Mouse (Mus musculus): ENCODE data around the gene Pou6f2. TPM values are rescaled to one million over a fixed set of nuclear protein-coding genes. Genes with fewer than 3 reads are reported as not detected.

Gene Pou6f2
- not detected for total RNA-seq (2021)
- long read RNA-seq, experiment 1: 0 reads
- long read RNA-seq, experiment 2: 0 reads

DNA sequence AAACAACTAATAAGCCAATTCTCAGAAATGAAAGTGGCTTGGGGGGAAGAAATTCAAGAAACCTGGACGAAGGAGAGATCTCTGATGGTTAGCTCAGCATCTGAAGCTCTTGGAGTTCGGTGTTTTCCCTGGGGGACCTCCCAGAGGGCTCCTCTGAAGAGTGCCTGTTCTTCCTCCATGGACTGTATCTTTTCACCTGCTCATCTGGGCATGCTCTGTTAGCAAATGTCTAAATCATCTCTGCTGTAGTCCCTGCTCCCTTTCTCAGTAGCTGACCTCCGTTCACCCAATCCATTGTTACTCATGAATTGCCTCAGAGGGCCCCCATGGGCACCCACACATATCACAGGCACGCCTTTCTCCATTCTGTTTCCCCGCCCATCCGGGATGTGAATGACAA lies at the start of gene Pou6f2:
Gene Pou6f2, minus strand, starts transcription at position 101 of the 400 bp plus-strand sequence.
- Histone ChIP-seq H3K4me3 (no peak within 1 kb of the TSS), H3K27ac (no peak within 1 kb of the TSS)
- intact Hi-C loops (cut with DNase I): no loop called here
- no peak for TF ChIP-seq CTCF (IDR thresholded peaks at IDR 0.05)
- DNase-seq: no peak

DNA sequence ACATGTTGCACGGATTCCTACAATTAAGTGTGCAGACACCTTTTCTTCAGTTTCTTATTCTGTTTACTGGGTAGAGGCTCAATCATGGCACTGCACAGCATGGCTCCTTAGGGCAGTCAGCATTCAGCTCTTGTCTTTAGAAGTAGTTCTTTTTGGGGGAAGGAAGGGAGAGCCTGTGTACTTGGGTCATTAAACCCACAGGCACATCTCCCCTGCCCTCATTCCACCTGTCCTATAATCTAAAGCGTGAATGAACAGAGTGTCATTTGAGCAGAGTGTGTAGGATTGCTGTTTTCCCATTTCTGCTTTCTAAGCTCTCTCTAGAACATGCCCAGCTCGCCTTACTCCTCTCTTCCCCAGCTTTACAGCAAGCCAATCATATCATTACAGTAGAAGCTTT lies 42.4 kb upstream of the Pou6f2 start:
- no peak for DNase-seq
- H3K4me3 ChIP-seq: no peak overlapping the region
- H3K27ac ChIP-seq: no peak overlapping the region
- no peak for TF ChIP-seq CTCF (IDR thresholded peaks at IDR 0.05)
- intact Hi-C loops (cut with DNase I): no loop called here

DNA sequence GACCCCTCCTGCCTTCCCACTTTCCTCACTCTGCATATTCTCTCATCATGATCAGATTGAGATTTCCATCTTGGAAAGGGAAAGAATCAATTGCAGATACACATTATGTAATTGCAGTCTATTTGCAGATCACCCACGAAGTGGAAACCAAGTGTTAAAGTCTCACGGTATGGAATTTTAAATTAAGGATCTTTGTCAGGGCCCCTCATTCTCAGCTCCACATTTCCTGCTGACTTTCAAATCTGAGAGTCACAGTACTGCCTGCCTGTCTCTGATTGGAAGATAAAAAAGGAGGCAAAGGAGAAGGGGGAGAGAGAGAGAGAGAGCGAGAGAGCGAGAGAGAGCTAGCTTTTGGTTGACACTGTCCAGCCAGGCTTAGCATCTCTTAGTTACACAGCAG lies 9.8 kb downstream of the Pou6f2 start:
- no peak for TF ChIP-seq CTCF (IDR thresholded peaks at IDR 0.05)
- intact Hi-C loops (cut with DNase I): no loop called here

DNA sequence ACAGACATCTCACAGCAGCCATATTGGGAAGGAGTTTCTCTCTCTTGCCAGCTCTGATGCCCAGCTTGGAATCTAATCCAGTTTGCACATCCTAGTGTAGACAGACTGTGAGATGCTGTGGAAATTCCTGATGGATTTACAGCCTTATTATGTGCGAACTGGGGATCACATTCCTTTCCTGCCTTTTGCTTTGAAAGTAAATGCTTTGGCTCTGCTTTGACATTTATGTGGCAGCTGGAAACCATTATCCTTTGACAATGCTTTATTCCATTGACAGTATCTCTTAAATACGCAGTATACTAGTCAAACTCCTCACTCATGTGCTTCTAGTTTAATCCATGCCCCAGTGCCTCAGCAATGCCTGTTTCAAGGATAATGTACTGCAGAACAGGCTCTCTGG lies 34.1 kb downstream of the Pou6f2 start:
- intact Hi-C loops (cut with DNase I): no loop called here
- no peak for DNase-seq
- no peak for TF ChIP-seq CTCF (IDR thresholded peaks at IDR 0.05)
- no peak overlapping the region for H3K27ac ChIP-seq
- no peak overlapping the region for H3K4me3 ChIP-seq

More for the DNA sequence above, 9.8 kb downstream of the Pou6f2 start:
- Histone ChIP-seq H3K27ac (no peak overlapping the region), H3K4me3 (no peak overlapping the region)
- no peak for DNase-seq

DNA sequence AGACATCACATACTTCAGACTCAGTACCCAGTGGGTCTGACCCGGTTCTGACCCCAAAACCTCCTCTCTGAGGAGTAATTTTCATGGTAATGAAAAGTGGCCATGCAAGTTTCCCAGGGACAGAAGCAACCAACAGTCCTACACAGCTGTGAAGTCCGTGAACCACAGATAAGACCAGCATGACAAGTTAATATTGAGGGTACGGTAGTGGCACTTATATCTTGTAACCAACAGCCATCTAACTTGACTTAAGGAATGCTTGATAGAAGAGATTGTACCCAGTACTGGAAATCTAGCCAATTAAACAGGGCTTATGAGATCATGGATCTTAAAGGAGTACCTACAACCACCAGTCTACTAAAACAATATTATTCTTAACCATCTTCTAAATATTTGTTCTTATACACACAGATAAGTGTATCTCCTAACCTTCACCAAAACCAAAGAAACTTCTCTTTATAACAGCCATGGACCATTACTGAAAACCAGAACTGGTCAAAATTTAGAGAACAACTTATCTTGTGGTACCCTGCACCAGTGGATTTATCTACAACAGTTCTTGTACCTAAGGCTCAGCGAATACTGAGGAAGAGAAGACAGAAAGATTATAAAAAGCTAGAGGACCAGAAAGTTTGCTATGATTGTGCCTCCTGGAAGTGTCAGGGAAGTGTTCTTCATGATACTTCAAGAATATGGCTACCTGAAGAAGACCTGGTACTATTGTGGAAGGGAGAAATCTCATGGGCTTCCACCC lies 52.7 kb downstream of the Pou6f2 start:
- intact Hi-C loops (cut with DNase I): no loop called here
- DNase-seq: no peak
- Histone ChIP-seq H3K4me3 (no peak overlapping the region), H3K27ac (no peak overlapping the region)
- no peak for TF ChIP-seq CTCF (IDR thresholded peaks at IDR 0.05)

DNA sequence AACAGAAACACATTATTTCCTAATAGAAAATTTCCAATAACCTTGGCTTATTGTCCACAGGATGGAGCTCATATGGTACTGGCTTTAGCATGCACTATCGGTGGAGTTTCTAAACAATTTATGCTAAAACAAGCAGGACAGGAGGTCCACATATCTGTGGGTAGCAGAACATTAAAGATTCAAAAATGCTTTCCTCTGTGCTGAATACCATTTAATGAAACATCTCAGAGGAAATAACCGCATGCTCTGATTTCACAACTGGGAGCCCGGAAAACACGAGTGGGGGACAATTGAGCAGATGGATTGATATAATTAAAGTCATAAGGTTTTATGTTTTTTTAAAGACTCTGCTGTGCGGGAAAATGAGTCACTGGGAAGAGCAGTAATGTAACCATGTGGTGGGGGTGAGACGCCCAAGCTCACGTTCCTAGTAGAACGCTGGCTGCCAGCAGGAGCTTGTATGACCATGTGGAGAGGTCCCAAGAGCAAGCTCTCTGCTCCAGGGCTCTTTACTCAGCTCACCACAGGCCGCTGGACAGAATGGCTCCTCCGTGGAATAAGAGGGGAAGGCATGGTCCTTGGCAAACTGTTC lies 58.5 kb downstream of the Pou6f2 start:
- Histone ChIP-seq H3K27ac (no peak overlapping the region), H3K4me3 (no peak overlapping the region)
- intact Hi-C loops (cut with DNase I): no loop called here
- TF ChIP-seq CTCF (IDR thresholded peaks at IDR 0.05): no peak
- DNase-seq: no peak

DNA sequence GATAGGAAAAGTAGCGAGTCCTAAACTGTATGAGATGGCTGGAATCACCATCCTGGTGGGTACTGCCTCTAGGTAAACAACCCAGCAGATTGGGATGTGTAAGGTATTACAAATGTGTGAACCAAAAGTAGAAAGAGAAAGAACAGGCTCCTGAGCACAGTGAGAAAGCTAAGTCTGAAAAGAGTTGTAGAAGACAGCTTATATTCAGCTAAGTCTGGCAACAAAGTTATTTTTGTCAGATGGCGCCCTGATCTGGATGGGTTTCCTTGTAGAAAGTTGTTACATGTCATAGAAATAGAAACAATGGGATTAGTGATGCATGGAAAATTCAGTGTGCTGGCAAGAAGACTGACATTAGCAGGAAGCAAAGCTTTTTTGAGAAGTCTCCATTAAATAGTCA lies 59.5 kb downstream of the Pou6f2 start:
- DNase-seq: no peak
- Histone ChIP-seq H3K4me3 (no peak overlapping the region), H3K27ac (no peak overlapping the region)
- TF ChIP-seq CTCF (IDR thresholded peaks at IDR 0.05): no peak
- intact Hi-C loops (cut with DNase I): no loop called here

DNA sequence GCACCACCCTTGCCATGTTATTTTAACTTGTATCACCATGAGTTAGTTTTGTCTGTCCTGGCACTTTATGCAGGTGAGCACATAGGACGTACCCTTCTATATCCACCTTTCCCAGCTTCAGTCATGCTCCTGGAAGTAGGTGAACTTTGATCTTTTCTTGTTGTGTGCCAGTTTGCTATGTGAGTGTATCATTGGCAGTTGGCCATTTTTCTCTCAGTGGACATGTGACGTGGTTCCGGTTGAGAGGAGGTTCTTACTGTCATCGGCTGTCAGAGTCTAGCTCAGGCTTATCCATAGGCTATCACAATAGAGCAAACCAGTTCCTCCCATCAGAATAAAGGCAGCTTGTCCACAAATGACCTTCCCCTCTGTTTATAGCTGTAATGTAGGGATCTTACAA lies 63.5 kb downstream of the Pou6f2 start:
- no peak for TF ChIP-seq CTCF (IDR thresholded peaks at IDR 0.05)
- intact Hi-C loops (cut with DNase I): no loop called here
- Histone ChIP-seq H3K27ac (no peak overlapping the region), H3K4me3 (no peak overlapping the region)
- no peak for DNase-seq

DNA sequence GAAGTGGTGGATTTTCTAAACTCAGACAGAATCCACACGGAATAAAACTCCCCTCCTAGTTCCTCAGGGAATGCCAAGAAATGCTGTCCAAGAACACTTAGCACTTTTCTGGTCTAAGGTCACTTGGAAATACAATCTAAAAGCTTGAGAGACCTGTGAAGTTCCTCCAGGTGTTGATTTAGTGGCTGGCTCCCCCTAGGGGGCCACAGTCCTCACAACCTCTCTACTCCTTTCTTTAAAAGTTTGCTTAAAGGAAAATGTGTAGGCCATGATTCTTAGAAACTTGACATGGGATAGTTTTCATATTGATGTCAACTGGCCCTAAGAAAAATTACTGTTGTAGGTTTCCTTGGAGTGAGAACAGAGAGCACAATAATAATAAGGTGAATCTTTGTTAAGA lies 64.9 kb downstream of the Pou6f2 start:
- DNase-seq: no peak
- no peak overlapping the region for H3K27ac ChIP-seq
- no peak overlapping the region for H3K4me3 ChIP-seq
- no peak for TF ChIP-seq CTCF (IDR thresholded peaks at IDR 0.05)
- intact Hi-C loops (cut with DNase I): no loop called here

DNA sequence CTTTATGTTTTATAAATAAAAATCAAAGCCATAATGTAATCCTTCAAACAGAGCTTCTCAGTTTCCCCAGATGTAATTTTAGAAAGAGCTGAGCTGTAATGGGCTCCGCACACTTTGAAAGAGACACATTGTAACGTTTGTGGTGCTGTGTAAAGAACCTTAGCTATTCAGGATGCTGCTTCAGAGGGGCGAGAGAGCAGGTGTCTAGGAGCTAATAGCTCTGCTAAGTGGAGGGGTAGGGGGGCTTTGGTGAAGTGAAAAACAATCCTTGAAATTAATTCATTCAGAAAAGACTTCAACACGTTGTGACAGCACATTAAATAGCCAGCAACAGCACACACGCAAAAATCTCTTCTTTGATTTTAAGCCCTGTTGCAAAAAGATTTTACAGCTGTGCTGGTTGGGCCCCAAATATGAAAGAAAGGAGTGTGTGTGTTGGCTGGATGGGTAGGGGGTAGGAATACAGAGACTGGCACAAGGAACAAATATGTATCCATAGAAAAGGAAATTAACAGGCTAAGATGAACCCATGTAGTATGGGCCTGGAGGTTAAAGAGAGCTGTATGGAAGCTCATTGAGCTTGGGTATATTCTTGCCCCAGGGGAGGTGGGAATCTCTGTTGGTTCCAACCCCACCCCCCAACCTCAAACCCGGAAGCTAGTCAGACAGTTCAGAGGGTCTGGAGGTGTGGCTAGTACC lies 73.4 kb downstream of the Pou6f2 start:
- intact Hi-C loops (cut with DNase I): no loop called here

DNA sequence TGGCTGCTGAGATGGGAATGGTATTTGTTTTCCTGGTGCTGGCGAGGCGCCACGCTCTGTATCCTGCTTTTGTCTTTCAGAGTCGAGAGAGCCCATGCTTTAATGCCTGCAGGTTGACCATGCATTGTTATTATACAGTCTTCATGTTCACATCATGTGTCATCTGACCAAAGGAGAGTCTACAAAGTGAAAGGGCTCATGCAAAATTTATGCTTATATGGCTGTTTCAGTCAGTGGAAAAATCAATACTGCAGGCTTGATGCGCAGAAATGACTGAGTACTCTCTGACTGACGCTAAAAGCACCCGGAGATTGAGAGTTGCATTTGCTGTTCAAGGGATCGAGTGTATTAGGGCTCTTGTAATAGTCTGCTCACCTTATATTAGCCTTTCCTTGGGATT lies 74.1 kb downstream of the Pou6f2 start:
- no peak for TF ChIP-seq CTCF (IDR thresholded peaks at IDR 0.05)
- Histone ChIP-seq H3K27ac (no peak overlapping the region), H3K4me3 (no peak overlapping the region)
- intact Hi-C loops (cut with DNase I): no loop called here
- no peak for DNase-seq

More for the DNA sequence above, 73.4 kb downstream of the Pou6f2 start:
- Histone ChIP-seq H3K4me3 (no peak overlapping the region), H3K27ac (no peak overlapping the region)
- TF ChIP-seq CTCF (IDR thresholded peaks at IDR 0.05): no peak
- DNase-seq: no peak

DNA sequence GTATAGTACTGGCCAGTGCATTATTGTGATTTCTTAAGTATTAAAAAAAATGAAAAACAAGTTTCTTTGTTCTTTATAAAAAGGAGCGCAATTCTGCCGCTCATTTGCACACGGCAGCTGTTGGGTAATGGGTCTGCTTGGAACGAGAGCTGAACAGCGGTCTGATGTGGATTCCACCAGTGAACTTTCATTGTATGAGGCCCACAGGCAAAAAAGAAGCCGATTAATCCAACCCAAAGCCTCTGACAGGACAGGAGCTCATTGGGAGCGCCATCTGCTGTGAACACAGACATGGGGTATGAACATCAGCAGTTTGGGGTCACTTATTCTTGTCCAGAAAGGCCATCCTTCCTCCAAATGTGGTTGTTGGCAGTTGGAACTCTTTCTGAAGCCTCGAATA lies 84.9 kb downstream of the Pou6f2 start:
- intact Hi-C loops (cut with DNase I): no loop called here
- H3K27ac ChIP-seq: no peak overlapping the region
- TF ChIP-seq CTCF (IDR thresholded peaks at IDR 0.05): no peak
- DNase-seq: no peak
- no peak overlapping the region for H3K4me3 ChIP-seq

DNA sequence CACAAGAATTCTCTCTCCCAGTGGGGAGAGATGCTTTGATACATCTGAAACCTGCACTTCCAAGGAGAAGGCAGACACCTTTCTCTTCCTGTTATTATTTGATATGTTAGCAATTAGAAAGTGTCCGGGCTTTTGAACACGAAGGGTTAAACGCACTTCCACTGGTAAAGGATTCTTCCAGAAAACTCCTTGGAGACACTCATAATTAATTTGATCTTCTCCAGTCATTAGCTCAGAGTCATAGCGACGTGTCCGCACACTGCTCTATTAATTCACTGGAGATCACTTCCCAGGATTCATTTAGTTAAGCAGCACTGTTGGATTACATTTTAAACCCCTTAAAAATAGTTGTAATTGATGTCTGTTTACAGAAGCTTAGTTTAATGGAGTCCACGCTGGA lies 88.5 kb downstream of the Pou6f2 start:
- H3K4me3 ChIP-seq: no peak overlapping the region
- no peak for DNase-seq
- no peak for TF ChIP-seq CTCF (IDR thresholded peaks at IDR 0.05)
- intact Hi-C loops (cut with DNase I): no loop called here
- H3K27ac ChIP-seq: no peak overlapping the region
